Mouse (Mus musculus) heart, postnatal 0 days (tissue): ENCODE data around the gene Spsb1. TPM values are rescaled to one million over a fixed set of nuclear protein-coding genes. Genes with fewer than 3 reads are reported as not detected.

Experiments used
- ATAC-seq: fragments of 200-750 bp; cut with Nextera tagmentation; 2 replicates; pipeline ENCODE4 v1.8.0; 2017; ENCODE audit warnings: low read depth, moderate number of reproducible peaks, moderate library complexity; ENCODE audit not compliant: insufficient read depth
- DNase-seq: peaks from one replicate; pipeline ENCODE4 v3.0.0-alpha.2; 2016; ENCODE audit warnings: low spot score
- H3K27ac ChIP-seq: fragments of 300-500 bp; sonication (generic); 2 replicates; pipeline ENCODE4 v1.5.1; 2014; ENCODE audit warnings: low read depth, mild to moderate bottlenecking
- H3K27me3 ChIP-seq: fragments of 300-500 bp; sonication (generic); 2 replicates; pipeline ENCODE4 v1.6.1; 2014; ENCODE audit warnings: low read length, mixed read lengths; ENCODE audit not compliant: control insufficient read depth, insufficient read depth
- H3K36me3 ChIP-seq: fragments of 300-500 bp; sonication (generic); replicated peaks from 2 replicates; pipeline ENCODE4 v1.6.1; 2014; ENCODE audit warnings: low read length, mixed read lengths; ENCODE audit not compliant: control insufficient read depth, insufficient read depth
- H3K4me1 ChIP-seq: fragments of 300-500 bp; sonication (generic); 2 replicates; pipeline ENCODE4 v1.6.1; 2014; ENCODE audit warnings: antibody characterized with exemption; ENCODE audit not compliant: control insufficient read depth, insufficient read depth
- H3K4me2 ChIP-seq: fragments of 300-500 bp; sonication (generic); 2 replicates; pipeline ENCODE4 v1.6.1; 2014; ENCODE audit warnings: low read depth, mild to moderate bottlenecking, low read length, moderate library complexity
- H3K4me3 ChIP-seq: fragments of 300-500 bp; sonication (generic); 2 replicates; pipeline ENCODE4 v1.5.1; 2014; ENCODE audit warnings: low read depth, low read length
- H3K9ac ChIP-seq: fragments of 300-500 bp; sonication (generic); replicated peaks from 2 replicates; pipeline ENCODE4 v1.6.1; 2014; ENCODE audit warnings: low read depth, low read length, mixed read lengths
- H3K9me3 ChIP-seq: fragments of 300-500 bp; sonication (generic); replicated peaks from 2 replicates; pipeline ENCODE4 v1.6.1; 2016; ENCODE audit warnings: low read length; ENCODE audit not compliant: control insufficient read depth
- CTCF ChIP-seq: IDR thresholded peaks from 2 replicates; pipeline ENCODE4 v1.5.1; 2016; ENCODE audit warnings: antibody characterized with exemption, control low read depth, low read depth
- EP300 ChIP-seq: IDR thresholded peaks from 2 replicates; pipeline ENCODE4 v1.6.1; 2016; ENCODE audit warnings: antibody characterized with exemption, low read depth
- whole genome bisulfite sequencing: fragments of 180-500 bp; shearing (Covaris S2); extraction: QIAGEN DNeasy Blood & Tissue Kit; methylation state at CpG from one replicate; pipeline ENCODE4 v1.1.7; 2014; 5-methylcytosine and 5-hydroxymethylcytosine counted together
- polyA plus RNA-seq: library from polyadenylated mRNA; unstranded; fragments of >200 nt; fragmentation: Nextera tagmentation; extraction: Ambion mirVana; gene quantifications from 2 replicates; pipeline ENCODE4 v1.2.1, GENCODE M21; 2015
- total RNA-seq: library from RNA; depleted of rRNA; stranded (reverse); fragments of >200 nt; gene quantifications from 2 replicates; pipeline ENCODE4 v1.2.3, GENCODE M21; 2014; ENCODE audit warnings: low replicate concordance

Gene Spsb1
- total and polyA plus RNA-seq, 2 experiments from 2014 or later: 13.2 to 15.2 TPM

DNA sequence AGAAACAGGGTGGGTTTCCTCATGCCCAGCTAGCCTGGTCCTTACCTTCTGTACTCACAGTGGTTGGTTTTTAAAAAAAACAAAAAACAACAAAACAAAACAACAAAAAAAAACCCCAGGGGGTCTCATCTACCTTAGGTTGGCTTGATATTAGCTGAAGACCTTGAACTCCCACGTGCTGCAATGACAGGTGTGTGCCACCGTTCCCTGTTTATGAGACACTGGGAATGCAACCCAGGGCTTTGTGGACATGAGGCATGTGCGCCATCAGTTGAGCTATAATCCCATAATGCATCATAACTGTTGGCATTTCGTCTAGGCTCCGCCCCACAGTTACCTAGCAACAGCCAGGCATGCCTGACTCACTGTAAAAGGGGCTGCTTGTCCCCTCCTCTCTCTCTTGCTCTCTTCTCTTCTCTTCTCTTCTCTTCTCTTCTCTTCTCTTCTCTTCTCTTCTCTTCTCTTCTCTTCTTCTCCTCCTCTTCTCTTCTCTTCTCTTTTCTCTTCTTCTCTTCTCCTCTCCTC is 20.9 kb upstream of the Spsb1 start:
- no peak overlapping the region for H3K9ac ChIP-seq
- TF ChIP-seq CTCF (no peak), EP300 (no peak)
- no peak overlapping the region for H3K27ac ChIP-seq
- H3K4me2 ChIP-seq: no peak overlapping the region
- peaks cover 13% of the 10 kb centered on the region for H3K4me1 ChIP-seq
- 0 out of 2 replicates have a peak, but pooled peaks cover 4% of the 10 kb centered on the region for H3K27me3 ChIP-seq
- DNase-seq (no peak), ATAC-seq (no peak)
- WGBS: 78% methylated on average over 5 of the region's 5 CpGs
- H3K36me3 ChIP-seq: peaks cover 3% of the 10 kb centered on the region; the same call in 1 of the 2 replicates
- H3K4me3 ChIP-seq: no peak overlapping the region
- no peaks in the 10 kb centered on the region for H3K9me3 ChIP-seq

DNA sequence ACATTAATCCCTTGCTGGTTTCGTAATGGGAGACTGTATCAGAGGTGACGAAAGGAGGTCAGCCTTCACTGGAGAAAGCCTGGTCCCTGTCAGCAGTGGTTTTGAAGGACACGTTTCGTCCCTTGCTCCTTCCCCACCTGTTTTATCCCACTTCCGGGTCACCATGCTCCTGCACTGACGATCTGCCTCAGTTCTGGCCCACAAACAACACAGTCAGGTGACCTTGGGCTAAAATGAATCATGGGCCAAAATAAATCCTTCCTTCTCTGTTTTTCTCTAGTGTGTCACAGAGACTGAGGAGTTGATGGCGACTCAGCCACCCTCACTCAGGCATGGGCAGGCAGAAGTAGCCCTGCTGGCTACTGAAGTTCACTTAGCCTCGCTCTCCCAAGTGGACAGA is 20.4 kb upstream of the Spsb1 start:
- Histone ChIP-seq H3K9me3 (no peaks in the 10 kb centered on the region), H3K4me2 (no peak overlapping the region), H3K9ac (no peak overlapping the region), H3K36me3 (no peaks in the 10 kb centered on the region), H3K4me3 (no peak overlapping the region), H3K27ac (no peak overlapping the region; the same call in 1 of the 2 replicates), H3K4me1 (peaks cover 13% of the 10 kb centered on the region), H3K27me3 (0 out of 2 replicates have a peak, but pooled peaks cover 9% of the 10 kb centered on the region)
- no peak for TF ChIP-seq CTCF
- no peak for TF ChIP-seq EP300
- WGBS: 48% methylated on average over 8 of the region's 8 CpGs
- DNase-seq (no peak), ATAC-seq (no peak)

DNA sequence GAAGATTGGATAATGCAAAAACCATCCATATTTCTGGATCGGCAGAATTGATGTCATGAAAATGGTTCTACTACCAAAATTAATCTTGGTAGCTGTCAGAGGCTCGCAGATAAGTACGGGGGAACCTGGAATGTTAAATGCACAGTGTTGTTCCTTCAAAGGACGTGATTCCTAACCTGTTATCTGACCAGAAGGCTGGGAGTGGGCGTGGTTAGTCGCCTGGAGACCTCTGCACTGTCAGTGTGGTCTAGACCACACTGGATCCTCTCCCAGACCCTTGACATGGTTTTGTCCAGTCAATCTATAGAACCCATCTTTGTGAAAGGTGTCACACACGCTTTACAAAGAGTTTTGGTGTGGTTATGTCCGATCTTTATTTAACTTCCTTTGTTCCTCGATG is 16.6 kb upstream of the Spsb1 start:
- Histone ChIP-seq H3K9me3 (no peaks in the 10 kb centered on the region), H3K4me2 (no peak overlapping the region), H3K4me1 (peaks cover 1% of the 10 kb centered on the region; the same call in 1 of the 2 replicates), H3K9ac (no peak overlapping the region), H3K27me3 (0 out of 2 replicates have a peak, but pooled peaks cover 9% of the 10 kb centered on the region), H3K4me3 (no peak overlapping the region), H3K36me3 (no peaks in the 10 kb centered on the region), H3K27ac (no peak overlapping the region)
- ATAC-seq (no peak), DNase-seq (no peak)
- TF ChIP-seq EP300 (no peak), CTCF (no peak)
- WGBS: 51% methylated on average over 9 of the region's 9 CpGs

DNA sequence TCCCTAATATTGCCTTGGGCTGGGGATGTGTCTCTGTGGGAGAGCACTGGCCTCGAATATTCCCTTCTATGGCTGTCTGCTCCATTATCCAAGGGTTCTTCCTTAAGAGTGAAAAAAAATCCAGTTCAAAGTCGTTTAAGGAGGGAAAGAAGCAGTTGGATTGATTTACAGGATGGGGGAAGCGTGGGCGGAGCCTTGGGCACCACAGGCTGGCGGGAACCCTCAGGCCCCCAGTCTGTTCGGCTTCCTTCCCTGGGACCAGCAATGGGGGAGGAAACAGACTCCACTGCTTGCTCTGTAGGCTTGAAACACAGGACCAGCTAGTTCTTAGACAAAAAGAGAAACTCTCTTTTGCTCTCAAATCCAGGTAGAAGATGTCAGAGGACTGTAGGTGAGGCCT is 13.7 kb upstream of the Spsb1 start:
- H3K9me3 ChIP-seq: no peaks in the 10 kb centered on the region
- DNase-seq: no peak
- no peak for ATAC-seq
- no peaks in the 10 kb centered on the region for H3K36me3 ChIP-seq
- H3K4me2 ChIP-seq: no peak overlapping the region
- peaks cover 13% of the 10 kb centered on the region; the same call in 1 of the 2 replicates for H3K4me1 ChIP-seq
- no peak overlapping the region for H3K9ac ChIP-seq
- H3K27me3 ChIP-seq: 0 out of 2 replicates have a peak, but pooled peaks cover 9% of the 10 kb centered on the region
- 58% methylated on average over 6 of the region's 6 CpGs for WGBS
- H3K27ac ChIP-seq: no peak overlapping the region
- TF ChIP-seq EP300 (no peak), CTCF (no peak)
- H3K4me3 ChIP-seq: no peak overlapping the region

DNA sequence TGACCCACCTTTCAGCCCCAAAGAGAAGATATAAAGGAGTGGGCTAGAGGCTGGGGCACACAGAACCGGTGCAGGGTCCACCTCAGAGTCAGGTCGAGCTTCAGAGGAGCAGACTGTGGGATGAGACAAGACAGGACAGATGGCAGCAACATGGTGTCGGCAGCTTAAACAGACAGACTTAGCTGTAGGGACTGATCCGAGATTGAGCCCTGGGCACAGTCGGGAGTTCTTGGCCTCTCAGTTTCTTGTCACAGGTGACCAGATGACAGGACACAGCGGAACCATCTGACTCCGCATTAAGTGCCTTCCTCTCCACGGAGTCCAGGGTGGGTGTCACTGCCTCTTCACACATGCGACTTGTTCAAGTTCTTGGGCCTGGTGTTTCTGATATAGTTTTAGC is 12.1 kb upstream of the Spsb1 start:
- WGBS: 87% methylated on average over 9 of the region's 9 CpGs
- no peak overlapping the region for H3K9ac ChIP-seq
- no peak overlapping the region for H3K4me3 ChIP-seq
- TF ChIP-seq CTCF (no peak), EP300 (no peak)
- no peaks in the 10 kb centered on the region for H3K9me3 ChIP-seq
- H3K4me1 ChIP-seq: peaks cover 13% of the 10 kb centered on the region; the same call in 1 of the 2 replicates
- no peak overlapping the region for H3K27ac ChIP-seq
- H3K27me3 ChIP-seq: 0 out of 2 replicates have a peak, but pooled peaks cover 5% of the 10 kb centered on the region
- ATAC-seq (no peak), DNase-seq (no peak)
- no peaks in the 10 kb centered on the region for H3K36me3 ChIP-seq
- no peak overlapping the region for H3K4me2 ChIP-seq

DNA sequence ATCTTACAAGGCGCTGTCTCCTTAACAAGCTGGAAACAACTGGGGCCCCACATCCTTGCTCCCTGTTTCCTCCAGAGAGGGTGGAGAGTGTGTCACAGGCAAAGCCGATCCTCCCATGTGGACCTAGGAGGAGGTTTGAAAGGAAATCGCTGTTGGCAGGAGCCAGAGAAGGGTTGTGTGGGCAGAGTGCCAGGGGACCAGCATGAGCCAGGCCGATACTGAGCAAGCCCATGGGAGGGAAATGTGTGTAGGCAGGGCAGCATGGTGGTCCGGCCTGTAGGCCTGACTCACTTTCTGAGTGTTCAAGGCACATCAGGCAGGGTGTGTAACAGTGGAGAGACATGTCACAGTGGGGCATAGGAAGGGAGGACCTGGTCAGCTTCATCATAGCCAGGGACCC is 11.4 kb upstream of the Spsb1 start:
- Histone ChIP-seq H3K4me2 (no peak overlapping the region), H3K36me3 (no peaks in the 10 kb centered on the region), H3K9ac (no peak overlapping the region), H3K27ac (0 out of 2 replicates have a peak overlapping the region, but pooled peaks have one; percentile 25), H3K27me3 (0 out of 2 replicates have a peak, but pooled peaks cover 5% of the 10 kb centered on the region), H3K4me1 (peaks cover 13% of the 10 kb centered on the region; the same call in 1 of the 2 replicates), H3K4me3 (no peak overlapping the region), H3K9me3 (no peaks in the 10 kb centered on the region)
- TF ChIP-seq CTCF: no peak
- WGBS: 36% methylated on average over 5 of the region's 5 CpGs
- DNase-seq (peak; percentile 62), ATAC-seq (peak; percentile 36)
